Mouse (Mus musculus): Measurements from ENCODE around the gene Lonp2. TPM values are rescaled to one million over a fixed set of nuclear protein-coding genes. Genes with fewer than 3 reads are reported as not detected.

The Lonp2 gene
- polyA plus RNA-seq, 1 experiment from 2014 or later, result 106 TPM

GRCm38 (mm10) chr8:86588338-86588737 lies 35.5 kb upstream of the Lonp2 start:
- in situ Hi-C loops (cut with MboI; ENCODE audit: low pct_unique_long_range_greater_than_20kb), result loop anchor here (5.0 to 10.0 kb wide), 5 partner anchors 319 to 1124 kb away; no protein-coding TSS in a partner anchor
- POLR2A ChIA-PET, result no interaction called here
- ATAC-seq (no peak), DNase-seq (ENCODE audit: low read depth, low spot score) (no peak)
- CTCF ChIA-PET, result no interaction called here
- H3K27me3 ChIP-seq, result peaks cover 3% of the 10 kb centered on the region
- TF ChIP-seq CTCF (IDR thresholded peaks at IDR 0.05), result no peak

- H3K27me3 ChIP-seq, result peaks cover 12% of the 10 kb centered on the region
- in situ Hi-C loops (cut with MboI; ENCODE audit: low pct_unique_long_range_greater_than_20kb), result no loop called here
- no peak for DNase-seq (ENCODE audit: low read depth, low spot score)
- ATAC-seq, result no peak
- CTCF ChIA-PET, result no interaction called here
- POLR2A ChIA-PET, result interaction anchor here (0.6 kb wide), 1 partner anchor 883 kb away, joined by 3 read pairs; no protein-coding TSS in a partner anchor
- TF ChIP-seq CTCF (IDR thresholded peaks at IDR 0.05), result no peak
These were observed 30.7 kb upstream of the Lonp2 start for GRCm38 (mm10) chr8:86593099-86593498.

GRCm38 (mm10) chr8:86594159-86594796 lies 29.6 kb upstream of the Lonp2 start:
- H3K27me3 ChIP-seq, result peaks cover 12% of the 10 kb centered on the region
- ATAC-seq, result no peak
- TF ChIP-seq CTCF (IDR thresholded peaks at IDR 0.05), result no peak
- no peak for DNase-seq (ENCODE audit: low read depth, low spot score)
- in situ Hi-C loops (cut with MboI; ENCODE audit: low pct_unique_long_range_greater_than_20kb), result no loop called here
- POLR2A ChIA-PET, result no interaction called here
- CTCF ChIA-PET, result interaction anchor here (5.0 kb wide), 1 partner anchor 9 kb away, joined by 19 read pairs; no protein-coding TSS in a partner anchor

GRCm38 (mm10) chr8:86595671-86596070 lies 28.2 kb upstream of the Lonp2 start:
- peaks cover 19% of the 10 kb centered on the region for H3K27me3 ChIP-seq
- DNase-seq (ENCODE audit: low read depth, low spot score) (no peak), ATAC-seq (no peak)
- no peak for TF ChIP-seq CTCF (IDR thresholded peaks at IDR 0.05)
- ChIA-PET CTCF (interaction anchor here (5.0 kb wide), 1 partner anchor 10 kb away, joined by 19 read pairs; no protein-coding TSS in a partner anchor), POLR2A (no interaction called here)
- in situ Hi-C loops (cut with MboI; ENCODE audit: low pct_unique_long_range_greater_than_20kb), result no loop called here

GRCm38 (mm10) chr8:86597681-86598080 lies 26.2 kb upstream of the Lonp2 start:
- CTCF ChIA-PET, result interaction anchor here (0.8 to 5.0 kb wide), 2 partner anchors 12 to 897 kb away, joined by 3 to 19 read pairs; partner anchors contain the start of gene Neto2
- POLR2A ChIA-PET, result no interaction called here
- peaks cover 32% of the 10 kb centered on the region for H3K27me3 ChIP-seq
- DNase-seq (ENCODE audit: low read depth, low spot score) (no peak), ATAC-seq (no peak)
- in situ Hi-C loops (cut with MboI; ENCODE audit: low pct_unique_long_range_greater_than_20kb), result no loop called here
- no peak for TF ChIP-seq CTCF (IDR thresholded peaks at IDR 0.05)

GRCm38 (mm10) chr8:86599299-86599698 lies 24.5 kb upstream of the Lonp2 start:
- POLR2A ChIA-PET, result no interaction called here
- DNase-seq (ENCODE audit: low read depth, low spot score) (no peak), ATAC-seq (no peak)
- TF ChIP-seq CTCF (IDR thresholded peaks at IDR 0.05), result no peak
- CTCF ChIA-PET, result interaction anchor here (0.7 kb wide), 1 partner anchor 13 kb away, joined by 3 read pairs; no protein-coding TSS in a partner anchor
- H3K27me3 ChIP-seq, result peaks cover 44% of the 10 kb centered on the region
- in situ Hi-C loops (cut with MboI; ENCODE audit: low pct_unique_long_range_greater_than_20kb), result no loop called here

GRCm38 (mm10) chr8:86600311-86600710 lies 23.5 kb upstream of the Lonp2 start:
- in situ Hi-C loops (cut with MboI; ENCODE audit: low pct_unique_long_range_greater_than_20kb), result no loop called here
- TF ChIP-seq CTCF (IDR thresholded peaks at IDR 0.05), result no peak
- no peak for DNase-seq (ENCODE audit: low read depth, low spot score)
- ChIA-PET POLR2A (no interaction called here), CTCF (interaction anchor here (2.6 kb wide), 1 partner anchor 15 kb away, joined by 12 read pairs; no protein-coding TSS in a partner anchor)
- peaks cover 51% of the 10 kb centered on the region for H3K27me3 ChIP-seq
- ATAC-seq, result no peak

GRCm38 (mm10) chr8:86603174-86603573 lies 20.7 kb upstream of the Lonp2 start:
- DNase-seq (ENCODE audit: low read depth, low spot score) (no peak), ATAC-seq (no peak)
- TF ChIP-seq CTCF (IDR thresholded peaks at IDR 0.05), result no peak
- in situ Hi-C loops (cut with MboI; ENCODE audit: low pct_unique_long_range_greater_than_20kb), result no loop called here
- H3K27me3 ChIP-seq, result peaks cover 60% of the 10 kb centered on the region
- CTCF ChIA-PET, result interaction anchor here (1.3 to 2.6 kb wide), 3 partner anchors 9 to 305 kb away, joined by 4 to 12 read pairs (median 4); no protein-coding TSS in a partner anchor
- POLR2A ChIA-PET, result interaction anchor here (0.6 kb wide), 1 partner anchor 1091 kb away, joined by 3 read pairs; no protein-coding TSS in a partner anchor

GRCm38 (mm10) chr8:86604676-86605075 lies 19.2 kb upstream of the Lonp2 start:
- ChIA-PET POLR2A (no interaction called here), CTCF (no interaction called here)
- DNase-seq (ENCODE audit: low read depth, low spot score) (no peak), ATAC-seq (no peak)
- no peak for TF ChIP-seq CTCF (IDR thresholded peaks at IDR 0.05)
- in situ Hi-C loops (cut with MboI; ENCODE audit: low pct_unique_long_range_greater_than_20kb), result no loop called here
- peaks cover 57% of the 10 kb centered on the region for H3K27me3 ChIP-seq

GRCm38 (mm10) chr8:86613798-86614197 lies 10.0 kb upstream of the Lonp2 start:
- ChIA-PET POLR2A (no interaction called here), CTCF (no interaction called here)
- no peak for DNase-seq (ENCODE audit: low read depth, low spot score)
- no peak for ATAC-seq
- in situ Hi-C loops (cut with MboI; ENCODE audit: low pct_unique_long_range_greater_than_20kb), result no loop called here
- TF ChIP-seq CTCF (IDR thresholded peaks at IDR 0.05), result no peak
- peaks cover 39% of the 10 kb centered on the region for H3K27me3 ChIP-seq

GRCm38 (mm10) chr8:86615095-86615769 lies 8.6 kb upstream of the Lonp2 start:
- CTCF ChIA-PET, result no interaction called here
- ATAC-seq, result no peak
- in situ Hi-C loops (cut with MboI; ENCODE audit: low pct_unique_long_range_greater_than_20kb), result no loop called here

More at GRCm38 (mm10) chr8:86615095-86615769, 8.6 kb upstream of the Lonp2 start:
- DNase-seq (ENCODE audit: low read depth, low spot score), result no peak
- no peak for TF ChIP-seq CTCF (IDR thresholded peaks at IDR 0.05)
- H3K27me3 ChIP-seq, result peaks cover 39% of the 10 kb centered on the region
- POLR2A ChIA-PET, result no interaction called here
